Mouse (Mus musculus) left cerebral cortex, postnatal 25 days (tissue): ENCODE measurements around the gene Spink4. TPM values are rescaled to one million over a fixed set of nuclear protein-coding genes. Genes with fewer than 3 reads are reported as not detected.
"Not testable (repeated sequence)": the region's sequence is repeated elsewhere in the genome, so short reads cannot be mapped to it uniquely, and the experiment has no call there.

ENCODE experiments used
- DNase-seq, 2 experiments: peaks; one replicate each; pipeline ENCODE4 v3.0.0; 2022; ENCODE audit warnings: low spot score in 2 of 2, mixed read lengths in 1 of 2
- intact Hi-C: fragments of 180-260 bp; cut with DNase I; formaldehyde crosslinking; loops from one replicate; pipeline ENCODE4 v1.15.1; 2025
- total RNA-seq, 2 experiments: library from RNA; stranded (reverse); gene quantifications; 2 replicates each; pipeline ENCODE4 v1.2.3; 2021

Gene Spink4
- total RNA-seq, 2 experiments from 2014 or later, result not detected

DNA sequence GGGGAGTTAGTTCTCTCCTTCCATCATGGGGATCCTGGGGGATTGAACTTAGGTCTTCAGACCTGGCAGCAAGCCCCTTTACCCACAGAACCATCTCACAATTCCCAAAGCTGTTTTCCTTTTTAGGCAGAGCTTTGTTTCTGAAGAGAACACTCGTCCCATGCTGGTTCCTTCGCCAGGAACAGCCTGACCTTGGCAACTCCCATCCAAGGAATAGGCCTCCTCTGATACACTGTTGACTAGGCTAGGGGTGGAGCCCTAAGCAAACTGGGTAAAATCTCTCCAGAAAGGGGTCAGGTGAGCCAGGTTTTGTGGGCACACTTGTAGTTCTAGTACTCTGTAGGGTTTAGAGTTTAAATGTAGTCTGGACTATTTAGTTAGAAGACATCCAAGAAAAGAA is 20.6 kb upstream of the Spink4 start:
- intact Hi-C loops, result no loop called here

DNA sequence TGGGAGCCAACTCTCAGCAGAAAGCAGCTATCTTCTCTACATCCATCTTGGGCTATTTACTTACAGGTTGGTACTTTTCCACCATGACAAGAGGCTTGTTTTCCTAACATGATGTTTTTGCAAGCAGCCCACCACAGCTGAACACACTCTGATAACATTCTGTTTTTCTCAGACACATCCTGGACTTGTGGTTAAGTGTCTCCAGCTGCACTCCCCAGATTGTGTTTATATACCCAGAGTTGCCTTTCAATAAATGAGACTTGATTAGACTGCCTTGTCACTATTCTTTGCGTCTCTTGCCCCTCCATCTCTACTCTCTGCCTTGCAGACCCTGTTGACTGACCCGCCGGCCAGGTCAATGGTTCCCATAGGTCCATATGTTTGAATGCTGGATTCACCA is 19.8 kb upstream of the Spink4 start:
- no peak for DNase-seq
- intact Hi-C loops, result no loop called here

More for the DNA sequence above, 20.6 kb upstream of the Spink4 start:
- DNase-seq, result no peak

DNA sequence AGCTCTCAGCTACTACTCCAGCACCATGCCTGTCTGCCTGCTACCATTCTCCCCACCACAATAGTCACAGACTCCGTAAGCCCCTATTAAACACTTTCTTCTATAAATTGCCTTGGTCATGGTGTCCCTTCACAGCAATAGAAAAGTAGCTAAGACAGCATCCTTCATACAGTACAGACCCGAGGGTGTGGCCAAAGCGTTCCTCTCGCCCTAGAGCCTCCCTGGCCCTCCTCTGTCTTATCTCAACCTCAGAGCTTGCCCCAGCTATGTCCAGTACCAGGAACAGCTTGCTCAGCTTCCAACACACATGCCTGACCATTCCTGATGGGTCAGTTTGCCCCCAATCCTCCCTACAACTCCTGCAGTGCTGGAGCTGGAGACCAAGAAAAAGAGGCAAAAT is 19.2 kb upstream of the Spink4 start:
- DNase-seq, result no peak
- intact Hi-C loops, result no loop called here

DNA sequence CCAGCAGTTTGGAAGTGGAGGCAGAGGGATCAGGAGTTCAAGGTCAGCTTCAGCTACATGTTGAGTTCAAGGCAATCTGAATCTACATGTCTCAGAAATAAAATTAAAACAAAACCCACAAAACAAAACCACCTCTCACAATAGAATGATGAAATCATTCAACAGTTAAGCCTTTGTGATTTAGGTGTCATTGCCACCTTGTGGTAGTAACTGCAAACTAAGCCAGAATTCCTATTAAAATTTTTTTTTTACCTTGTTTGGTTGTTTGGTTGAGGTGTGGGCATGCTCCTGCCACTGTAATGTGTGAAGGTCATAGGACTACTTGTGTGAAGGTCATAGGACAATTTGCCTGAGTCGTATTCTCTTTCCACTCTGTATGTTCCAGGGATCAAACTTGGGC is 13.6 kb upstream of the Spink4 start:
- peak in 1 of 2 experiments; percentile 16 for DNase-seq
- intact Hi-C loops, result loop anchor here (1.0 kb wide), 1 partner anchor 132 kb away; no protein-coding TSS in a partner anchor

DNA sequence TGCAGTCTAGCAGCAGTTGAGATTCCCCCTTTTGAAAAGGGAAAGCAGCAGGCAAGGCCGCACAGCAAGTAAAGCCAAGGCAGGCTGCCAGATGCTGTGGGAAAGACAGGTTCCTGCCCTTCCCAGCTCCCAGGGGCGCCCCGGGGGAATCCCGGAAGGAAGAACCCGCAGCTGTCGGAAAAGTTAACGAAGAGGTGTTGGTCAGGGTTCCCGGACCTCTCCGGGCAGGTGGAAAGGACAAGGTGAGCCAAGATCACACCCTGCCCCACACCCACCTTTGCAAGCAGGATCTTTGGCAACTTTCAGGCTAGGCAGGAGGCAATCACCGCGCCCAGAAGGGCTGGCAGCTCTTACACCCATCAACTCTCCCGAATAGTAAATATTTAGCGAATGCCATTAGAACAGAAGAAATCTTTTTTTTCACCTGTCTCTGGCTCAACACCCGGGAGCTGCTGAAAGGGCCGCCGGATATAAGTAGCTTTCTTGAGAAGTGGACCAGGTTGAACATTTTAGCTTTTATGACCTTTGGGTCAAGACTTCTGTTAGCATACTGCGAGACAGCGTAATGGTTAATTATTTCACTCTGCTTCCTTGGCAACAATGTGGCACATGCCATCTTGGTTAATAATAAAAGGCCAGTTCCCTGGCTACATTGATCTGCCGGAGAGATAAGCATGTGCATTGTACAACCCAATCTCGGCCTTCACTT is 11.4 kb upstream of the Spink4 start:
- DNase-seq, result no peak
- intact Hi-C loops, result no loop called here

DNA sequence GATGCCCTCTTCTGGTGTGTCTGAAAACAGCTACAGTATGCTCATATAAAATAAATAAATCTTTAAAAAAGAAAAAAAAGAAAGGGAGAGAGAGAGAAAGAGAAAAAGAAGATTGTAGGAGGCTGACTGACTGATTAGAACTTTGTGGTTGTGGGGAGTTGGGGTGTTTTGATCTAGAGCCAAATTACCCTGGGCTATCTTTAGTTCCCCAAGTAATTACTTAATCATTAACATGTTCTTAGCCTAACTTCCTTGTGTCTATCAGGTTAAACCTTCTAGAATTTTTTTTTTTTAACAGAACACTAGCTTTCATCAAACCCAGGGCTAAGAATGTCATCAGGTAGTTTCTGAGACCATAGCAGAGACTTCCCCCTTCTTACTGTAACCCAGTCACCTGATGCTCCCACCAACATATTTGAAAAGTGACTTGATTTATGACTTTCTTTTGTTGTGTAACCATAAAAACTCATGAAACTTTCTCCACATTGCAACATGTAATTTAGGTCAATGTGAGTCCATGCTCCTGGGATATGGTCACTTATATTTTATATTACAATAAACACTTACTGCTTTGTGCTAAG is 5.5 kb upstream of the Spink4 start:
- intact Hi-C loops, result no loop called here
- DNase-seq, result no peak

DNA sequence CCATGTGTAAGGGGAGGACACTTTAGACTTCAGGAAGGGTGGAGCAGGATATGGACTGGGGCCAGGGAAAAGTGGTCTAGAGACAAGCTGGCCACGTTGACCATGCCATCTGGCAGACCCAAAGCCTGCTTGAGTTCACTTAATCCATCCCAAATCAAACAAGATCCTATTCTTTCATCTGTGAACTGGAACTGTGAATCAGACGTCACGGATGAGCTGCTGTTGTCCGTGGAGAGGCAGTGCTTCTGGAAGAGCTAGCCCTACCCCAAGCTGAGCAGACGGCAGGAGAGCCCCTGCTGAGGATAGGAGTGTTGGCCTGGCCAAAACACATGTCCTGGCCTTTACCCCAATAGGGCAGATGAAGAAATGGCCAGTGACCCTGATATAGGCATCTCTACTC is 3.9 kb upstream of the Spink4 start:
- no peak for DNase-seq
- intact Hi-C loops, result no loop called here

DNA sequence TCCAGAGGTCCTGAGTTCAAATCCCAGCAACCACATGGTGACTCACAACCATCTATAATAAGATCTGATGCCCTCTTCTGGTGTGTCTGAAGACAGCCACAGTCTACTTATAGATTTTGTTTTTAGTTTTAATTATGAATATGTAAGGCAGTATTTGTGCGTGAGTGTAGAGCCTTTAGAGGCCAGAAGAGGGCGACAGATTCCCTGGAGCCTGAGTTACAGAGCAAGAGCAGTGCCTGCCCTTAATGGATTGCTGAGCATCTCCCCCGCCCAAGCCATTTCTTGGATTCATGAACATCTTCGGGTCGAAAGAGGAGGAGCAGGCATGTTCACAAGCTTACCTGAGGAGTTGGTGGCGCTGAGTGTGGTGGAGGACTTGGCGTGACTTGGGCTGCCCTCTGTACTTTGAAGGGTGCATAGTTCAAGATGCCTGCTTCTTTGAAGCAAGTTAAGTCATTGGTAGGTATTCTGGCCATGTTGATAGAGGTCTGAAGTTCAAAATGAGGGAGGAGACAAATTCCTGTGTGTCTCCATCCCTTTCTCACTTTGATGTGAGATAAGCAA is 3.2 kb upstream of the Spink4 start:
- intact Hi-C loops, result no loop called here
- DNase-seq, result no peak

DNA sequence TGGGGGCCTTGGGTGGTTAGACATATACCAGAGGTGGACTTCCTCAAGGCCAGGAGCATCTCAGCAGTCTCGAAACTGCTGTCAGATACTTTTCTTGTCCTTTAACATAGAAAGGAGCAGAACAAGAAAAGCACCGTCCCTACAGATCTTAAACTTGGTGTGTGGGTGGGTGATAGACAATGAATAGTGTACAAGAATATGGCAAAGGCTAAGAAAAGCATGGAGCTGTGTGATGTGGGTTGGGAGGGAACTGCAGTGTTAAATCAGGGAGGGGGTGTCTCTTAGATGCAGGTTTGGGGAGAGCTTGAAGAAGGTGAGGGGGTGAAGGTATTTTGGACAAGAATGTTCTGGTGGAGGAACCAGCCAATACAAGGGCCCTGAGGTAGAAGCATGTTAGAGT is 724 bp downstream of the Spink4 start:
- intact Hi-C loops, result no loop called here
- peak; percentile 14 to 85 for DNase-seq

DNA sequence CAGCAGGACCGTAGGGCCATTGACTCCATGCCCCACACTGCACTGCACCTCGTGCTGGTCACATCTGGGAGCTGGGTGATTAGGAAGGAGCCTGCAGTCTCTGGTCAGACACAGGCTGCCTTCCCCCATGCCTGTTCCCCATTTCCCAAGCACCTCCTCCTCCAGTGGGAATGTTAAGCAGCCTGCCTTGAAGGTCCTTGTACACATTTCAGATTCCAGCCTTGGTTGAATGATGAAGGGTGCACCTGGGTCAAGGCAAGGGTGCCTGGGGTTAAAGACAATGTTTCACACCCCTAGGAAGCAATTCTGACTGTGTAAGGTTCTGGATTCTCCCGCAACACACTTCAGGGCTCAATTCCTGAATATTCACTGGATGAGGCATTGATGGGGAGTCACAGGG is 1.4 kb downstream of the Spink4 start:
- intact Hi-C loops, result no loop called here
- no peak for DNase-seq

DNA sequence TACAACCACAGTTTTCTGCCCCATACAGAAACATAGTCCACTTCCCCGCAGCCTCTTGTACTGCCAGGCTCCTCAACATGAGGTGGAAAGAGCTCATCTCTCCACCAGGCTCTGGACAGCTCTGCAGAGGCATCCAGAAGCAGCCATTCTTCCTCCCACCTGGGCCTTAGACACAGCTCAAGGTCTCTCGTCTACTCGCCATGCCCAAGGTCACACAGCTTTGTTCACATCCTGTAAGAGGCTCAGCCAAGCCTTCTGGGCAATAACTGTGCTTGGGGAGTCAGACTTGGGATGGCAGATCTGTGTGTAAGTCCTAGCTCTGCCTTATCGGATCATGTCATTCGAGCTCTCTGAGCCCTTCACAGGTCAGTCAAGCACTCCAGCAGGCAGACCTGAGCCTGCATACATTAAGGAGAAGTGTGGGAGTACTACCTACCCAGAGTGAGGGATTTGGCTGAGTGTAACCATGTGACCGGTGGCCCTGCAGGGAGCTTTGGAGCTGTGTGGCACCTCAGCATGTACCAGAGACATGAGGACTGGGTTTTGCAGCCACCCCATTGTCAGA is 3.3 kb downstream of the Spink4 start:
- DNase-seq, result no peak
- intact Hi-C loops, result no loop called here

DNA sequence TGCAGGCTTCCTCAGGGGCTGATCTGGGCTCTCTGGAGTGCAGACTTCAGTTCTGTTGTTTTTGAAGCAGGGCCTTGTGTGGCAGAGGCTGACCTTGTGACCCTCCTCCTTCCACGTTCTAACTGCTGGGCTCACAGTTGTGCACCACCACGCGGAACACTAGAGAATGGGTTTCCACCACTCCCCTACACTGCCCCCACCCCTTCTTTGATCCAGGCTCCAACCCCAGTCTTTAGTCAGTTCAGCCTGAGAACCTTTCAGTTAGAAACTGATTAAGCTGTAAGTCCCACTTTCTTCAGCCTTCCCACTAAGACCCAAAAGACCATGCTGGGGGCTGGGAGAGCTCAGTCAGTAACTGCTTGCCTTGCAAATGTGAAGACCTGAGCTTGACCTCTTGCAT is 5.7 kb downstream of the Spink4 start:
- DNase-seq, result no peak
- intact Hi-C loops, result no loop called here

DNA sequence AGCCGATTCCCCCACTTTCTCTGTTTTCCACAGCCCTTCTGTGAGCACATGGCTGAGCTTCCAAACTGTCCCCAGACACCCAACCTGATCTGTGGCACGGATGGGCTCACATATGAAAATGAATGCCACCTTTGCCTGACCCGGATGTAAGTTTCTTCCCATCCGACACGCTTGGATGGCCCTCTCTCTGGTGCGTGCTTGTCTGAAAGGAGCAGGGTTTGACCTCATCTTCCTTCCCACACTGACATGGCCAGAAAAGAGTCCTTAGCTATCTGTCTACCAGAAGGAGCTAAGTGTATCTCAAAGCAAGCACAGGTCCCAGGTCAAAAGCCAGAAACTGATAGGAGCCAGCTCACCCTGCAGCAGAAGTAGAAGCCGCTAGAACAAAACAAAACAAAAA is 9.2 kb downstream of the Spink4 start:
- intact Hi-C loops, result no loop called here
- no peak for DNase-seq

DNA sequence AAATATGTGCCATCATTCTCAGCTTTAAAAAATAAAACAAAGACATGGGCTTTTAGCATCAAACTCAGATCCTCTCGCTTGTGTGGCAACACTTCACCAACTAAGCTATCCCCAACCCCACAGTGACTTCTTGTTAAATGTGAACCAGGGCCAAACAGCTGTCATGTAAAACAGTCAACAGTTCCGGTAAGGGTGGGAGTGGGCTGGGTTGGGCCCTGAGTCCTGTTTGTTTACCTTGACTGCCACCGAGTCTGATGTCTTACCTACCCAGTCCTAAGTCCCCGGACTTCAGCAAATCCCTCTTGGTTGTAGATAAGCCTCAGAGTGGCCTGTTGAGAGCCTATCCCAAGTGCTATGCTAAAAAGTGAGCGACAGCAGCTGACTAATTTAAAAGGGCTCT is 13.8 kb downstream of the Spink4 start:
- intact Hi-C loops, result no loop called here
- DNase-seq, result no peak

DNA sequence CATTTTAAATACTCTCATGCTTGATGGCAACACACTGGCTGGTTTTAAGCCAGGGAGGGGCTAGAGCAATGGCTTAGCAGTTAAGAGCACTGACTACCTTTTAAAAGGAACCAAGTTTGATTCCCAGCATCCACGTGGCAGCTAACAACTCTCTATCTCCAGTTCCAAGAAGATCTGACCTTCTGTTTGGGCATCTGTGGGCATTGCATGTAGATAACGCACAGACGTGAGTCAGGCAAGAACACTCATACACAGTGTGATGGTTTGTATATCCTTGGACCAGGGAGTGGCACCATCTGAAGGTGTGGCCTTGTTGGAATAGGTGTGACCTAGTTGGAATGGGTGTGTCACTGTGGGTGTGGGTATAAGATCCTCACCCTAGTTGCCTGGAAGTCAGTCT is 14.5 kb downstream of the Spink4 start:
- DNase-seq, intact Hi-C loops: not testable (repeated sequence)

DNA sequence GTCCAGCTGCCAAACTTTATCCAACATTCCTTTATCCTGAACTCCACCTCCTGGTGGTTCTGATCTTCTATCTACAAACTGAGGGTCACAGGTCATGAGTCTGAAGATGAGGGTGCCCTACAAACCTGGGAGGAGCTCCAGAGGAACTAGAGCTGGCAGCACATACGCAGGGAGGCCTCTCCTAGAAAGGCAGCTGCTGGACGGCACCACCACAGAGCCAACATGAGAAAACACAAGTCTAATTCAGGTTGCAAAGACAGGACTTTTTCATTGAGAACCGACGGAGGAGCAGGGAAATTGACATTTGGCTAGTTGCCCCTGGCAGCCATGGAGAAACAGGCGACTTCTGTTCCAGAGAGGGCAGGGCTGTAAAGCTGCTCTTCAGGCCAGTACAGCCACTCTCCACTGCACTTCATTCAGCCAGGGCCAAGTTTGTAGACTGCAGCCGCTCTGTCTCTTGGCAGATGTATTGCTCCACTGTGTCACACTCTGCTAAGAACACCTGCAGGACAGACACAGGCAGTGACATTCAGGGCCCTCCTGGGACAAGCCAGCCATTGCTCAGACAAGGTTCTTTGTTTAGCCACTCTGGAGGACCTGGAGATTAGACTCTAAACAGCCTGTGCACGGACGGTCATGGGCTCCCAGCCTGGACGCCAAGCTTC is 16.5 kb downstream of the Spink4 start:
- peak; percentile 34 to 67 for DNase-seq
- intact Hi-C loops, result no loop called here

DNA sequence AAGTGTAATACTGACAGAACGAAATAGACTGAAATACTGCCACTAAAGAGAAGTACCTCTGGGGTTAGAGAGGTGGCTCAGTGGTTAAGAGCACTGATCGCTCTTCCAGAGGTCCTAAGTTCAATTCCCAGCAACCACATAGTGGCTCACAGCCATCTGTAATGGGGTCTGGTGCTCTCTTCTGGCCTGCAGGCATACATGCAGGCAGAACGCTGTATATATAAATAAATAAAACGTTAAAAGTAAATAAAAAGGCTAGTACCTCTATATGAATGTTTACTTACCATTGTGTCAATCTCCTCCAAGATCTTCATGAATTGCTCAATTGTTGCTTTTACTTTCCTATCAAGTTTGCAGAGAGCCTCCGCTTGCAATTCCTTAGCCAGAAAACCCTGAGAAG is 18.9 kb downstream of the Spink4 start:
- DNase-seq, result no peak
- intact Hi-C loops, result no loop called here

DNA sequence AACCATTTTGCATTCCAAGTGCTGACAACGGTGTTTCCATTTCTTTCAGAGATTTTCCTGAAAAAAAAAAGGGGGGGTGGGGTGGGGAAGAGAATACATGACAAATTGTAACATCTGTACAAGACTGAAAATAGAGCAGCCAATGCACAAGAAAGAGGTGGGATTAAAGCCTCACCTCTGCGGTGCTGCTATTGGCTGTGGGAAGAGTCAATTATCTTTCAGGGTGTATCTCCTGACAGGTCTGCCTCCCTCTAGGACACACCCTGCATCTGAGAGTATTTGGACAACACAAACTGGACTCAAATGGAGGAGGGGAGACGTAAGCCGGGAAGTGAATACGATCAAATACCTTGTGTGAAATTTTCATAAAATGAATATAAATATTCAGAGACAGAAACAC is 23.8 kb downstream of the Spink4 start:
- no peak for DNase-seq
- intact Hi-C loops, result no loop called here

DNA sequence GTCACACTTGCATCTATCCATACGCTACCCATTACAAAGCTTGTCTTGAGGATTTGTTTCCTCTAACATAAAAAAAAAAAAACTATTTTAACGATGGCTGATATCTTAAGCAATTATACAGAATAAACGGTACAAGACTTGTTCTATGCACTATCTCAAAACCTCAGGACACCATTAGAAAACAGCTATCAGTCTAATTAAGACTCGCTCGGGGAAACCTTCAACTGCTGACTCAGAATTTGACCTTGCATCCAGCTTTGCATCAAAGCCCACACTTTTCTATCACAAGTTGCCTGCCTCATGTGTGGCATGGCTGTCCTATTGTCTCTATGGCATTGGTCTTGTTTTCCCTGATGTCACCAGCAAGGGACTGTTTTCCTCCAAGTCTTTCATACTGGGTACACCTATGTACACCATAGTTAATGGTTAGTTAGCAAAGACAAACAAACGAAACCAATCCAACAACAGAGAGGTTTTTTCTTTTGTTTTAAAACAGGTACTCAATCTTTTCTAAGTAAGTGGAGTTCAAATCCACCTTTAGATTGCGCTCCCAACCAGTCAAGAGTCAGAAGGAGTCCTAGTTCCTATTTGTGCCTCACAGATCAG is 26.8 kb downstream of the Spink4 start:
- DNase-seq, result no peak
- intact Hi-C loops, result no loop called here

DNA sequence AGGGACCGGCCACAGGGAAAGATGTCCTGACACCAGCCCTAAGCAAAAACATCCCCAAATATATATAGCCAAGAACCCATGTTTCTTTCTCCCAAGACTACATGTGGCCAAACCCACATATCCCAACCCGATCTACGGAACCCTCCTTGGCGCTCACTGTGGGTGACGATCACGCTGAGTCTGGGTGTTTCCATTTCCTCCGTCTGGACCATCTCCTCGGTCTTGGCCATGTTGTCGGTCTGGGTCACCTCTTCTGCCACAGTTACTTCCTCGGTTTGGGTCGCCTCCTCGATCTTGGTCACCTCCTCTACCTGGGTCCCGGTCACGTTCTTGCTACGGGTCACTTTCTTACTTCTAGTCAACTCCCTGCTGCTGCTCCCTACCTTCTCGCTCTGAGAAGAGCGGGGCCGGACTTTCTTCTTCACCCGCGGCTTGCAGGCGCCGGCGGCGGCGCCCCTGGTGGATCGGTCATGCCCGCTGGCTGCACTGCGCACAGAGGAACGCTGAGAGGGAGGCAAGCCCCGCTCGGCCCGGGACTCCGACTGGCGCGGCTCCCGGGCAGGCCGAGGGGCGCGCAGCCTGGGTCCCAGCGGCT is 27.8 kb downstream of the Spink4 start:
- peak in 1 of 2 experiments; percentile 23 for DNase-seq
- intact Hi-C loops, result no loop called here
